Mouse (Mus musculus) right cerebral cortex, postnatal 36 days (tissue): ENCODE measurements around the gene Scaf8.
A peak's percentile ranks its signal among the peaks of the same experiment; 100 is the strongest.
"Not testable (repeated sequence)": the region's sequence is repeated elsewhere in the genome, so short reads cannot be mapped to it uniquely, and the experiment has no call there.

Experiments used
- DNase-seq, 2 experiments: peaks; one replicate each; pipeline ENCODE4 v3.0.0; 2022; ENCODE audit warnings: low spot score in 2 of 2, mixed read lengths in 1 of 2

Gene Scaf8

DNA sequence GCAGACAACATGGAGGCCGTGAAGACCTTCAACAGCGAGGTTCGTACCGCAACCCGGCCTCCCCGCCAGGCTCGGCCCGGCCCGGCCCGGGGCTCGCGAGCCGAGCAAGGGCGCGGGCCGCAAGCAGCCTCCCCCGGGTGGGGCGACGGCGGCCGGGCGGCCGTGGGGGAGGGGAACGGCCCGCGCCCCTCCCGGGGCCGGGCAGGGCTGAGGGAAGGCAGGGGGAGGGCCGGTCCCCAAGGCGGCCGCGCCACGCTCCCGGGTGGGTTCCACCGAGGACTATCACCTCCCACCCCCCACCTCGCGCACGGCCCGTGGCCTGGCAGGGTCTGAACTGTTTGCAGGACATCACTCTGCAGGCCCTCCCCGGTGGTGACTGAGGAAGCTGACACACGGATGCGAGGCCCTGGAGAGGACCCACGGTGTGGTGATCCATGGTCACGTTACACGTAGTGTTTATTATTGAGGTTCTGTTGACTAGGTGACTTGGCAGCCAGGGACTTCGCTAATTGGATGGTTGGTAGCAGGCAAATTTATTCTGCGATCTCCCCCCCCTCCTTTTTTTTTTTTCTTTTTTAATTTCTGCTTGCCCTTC lies 705 bp downstream of the Scaf8 start:
- peak; percentile 32 to 34 for DNase-seq

DNA sequence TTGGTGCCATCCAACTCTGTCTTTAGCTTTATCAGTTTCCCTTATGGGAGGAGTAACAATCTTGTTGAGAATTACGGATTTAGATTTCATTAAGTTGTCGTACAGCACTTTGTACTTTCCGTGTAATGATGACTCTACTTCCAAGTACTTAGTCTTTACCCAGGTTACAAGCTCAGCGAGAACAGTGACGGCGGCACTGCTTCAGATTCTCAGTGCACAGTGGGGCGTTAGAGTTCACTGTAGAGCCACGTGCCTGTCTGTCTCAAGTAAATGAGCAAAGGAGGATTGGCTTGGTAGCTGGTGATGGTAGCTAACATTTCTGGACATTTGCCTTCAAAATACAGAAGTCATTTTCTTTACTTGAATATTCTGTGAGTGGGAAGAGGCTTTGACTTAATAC lies 6.2 kb downstream of the Scaf8 start:
- not testable (repeated sequence) for DNase-seq

DNA sequence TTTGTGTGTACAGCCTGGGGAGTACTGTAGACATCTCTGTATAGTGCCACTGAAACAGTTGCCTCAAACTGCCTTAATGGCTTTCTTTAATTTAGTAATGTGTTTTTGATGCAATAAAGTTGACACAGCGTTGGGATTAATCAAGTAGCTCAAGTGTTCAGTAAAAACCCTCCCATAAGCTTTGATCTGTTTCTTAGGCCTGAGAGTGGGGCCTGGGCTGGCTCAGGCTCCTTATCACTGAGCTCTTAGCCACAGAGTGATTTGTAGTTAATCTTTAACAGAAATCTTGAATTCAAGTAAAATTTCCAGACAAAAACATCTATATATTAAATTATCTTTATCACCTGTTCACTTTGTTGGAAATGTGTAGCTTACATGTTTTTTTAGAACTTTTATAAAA lies 8.8 kb downstream of the Scaf8 start:
- DNase-seq: not testable (repeated sequence)

DNA sequence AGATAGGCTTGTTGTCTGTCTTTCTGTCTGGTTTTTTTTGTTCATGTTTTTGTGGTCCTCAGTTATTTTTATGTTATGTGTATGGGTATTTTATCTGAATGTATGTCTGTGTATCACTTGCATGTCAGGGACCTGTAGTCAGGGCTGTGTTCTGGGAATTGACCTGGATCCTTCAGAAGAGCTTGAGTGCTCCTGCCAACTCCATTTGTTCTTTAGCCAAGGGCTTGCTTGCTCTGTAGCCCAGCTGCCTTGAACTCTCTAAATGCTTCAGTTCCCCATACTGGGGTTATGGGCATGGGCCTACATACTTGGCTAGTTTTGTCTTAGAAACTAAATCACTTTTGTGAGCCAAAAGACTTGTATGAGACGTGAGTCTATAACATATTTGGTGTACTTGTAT lies 13.9 kb downstream of the Scaf8 start:
- DNase-seq: no peak

DNA sequence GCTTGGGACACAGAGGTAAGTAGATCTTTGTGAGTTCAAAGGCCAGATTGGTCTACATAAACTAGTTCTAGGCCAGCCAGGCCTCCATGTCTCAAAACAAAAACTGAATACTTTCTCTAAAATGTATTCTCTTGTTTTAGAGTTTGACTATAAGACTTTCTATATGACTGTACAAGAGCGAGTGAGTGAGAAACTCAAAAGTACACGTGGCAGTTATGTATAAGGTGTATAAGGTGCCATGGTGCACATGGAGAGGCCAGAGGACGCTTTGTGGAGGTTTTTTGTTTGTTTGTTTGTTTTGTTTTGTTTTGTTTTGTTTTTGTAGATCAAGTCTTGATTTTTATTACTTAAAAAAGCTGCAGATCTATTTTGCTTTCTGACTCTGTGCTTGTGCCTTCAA lies 15.0 kb downstream of the Scaf8 start:
- no peak for DNase-seq

DNA sequence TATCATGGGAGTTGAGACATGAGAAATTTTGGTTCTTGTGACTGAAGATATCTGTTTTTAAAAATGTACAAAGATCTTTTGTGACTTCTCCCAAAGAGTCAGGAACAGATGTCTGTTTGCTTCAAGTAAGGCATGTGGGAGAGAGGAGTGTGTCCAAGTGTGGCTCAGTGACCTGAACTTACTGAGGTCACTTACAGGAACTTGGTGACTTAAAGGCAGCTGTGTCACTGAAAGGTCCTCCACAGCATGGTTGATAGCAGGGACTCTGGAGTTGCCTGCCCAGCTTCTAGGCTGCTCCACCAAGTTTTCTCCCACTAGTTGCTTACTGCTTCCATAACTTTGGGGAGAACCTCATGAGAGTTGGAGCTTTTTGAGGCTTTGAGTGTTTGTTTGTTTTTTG lies 20.6 kb downstream of the Scaf8 start:
- DNase-seq: no peak

DNA sequence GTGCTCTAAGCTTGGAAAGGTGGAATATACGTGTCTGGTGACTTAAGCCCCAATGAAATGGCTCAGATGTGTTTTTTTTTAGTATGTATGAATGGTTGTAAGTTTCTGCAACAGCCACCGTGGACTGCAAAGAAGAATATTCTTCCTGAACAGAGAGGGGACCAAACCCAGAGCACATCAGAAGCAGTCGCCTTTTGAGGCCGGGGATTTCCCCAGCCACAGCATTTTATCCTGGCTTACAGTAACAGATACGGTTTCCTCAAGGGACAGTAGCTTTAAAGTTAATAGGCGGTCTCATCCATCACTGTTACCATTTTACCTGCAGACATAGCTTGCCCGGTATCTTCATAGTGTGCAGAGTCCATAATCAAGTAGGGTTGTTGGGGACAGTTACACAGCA lies 21.4 kb downstream of the Scaf8 start:
- DNase-seq: no peak

DNA sequence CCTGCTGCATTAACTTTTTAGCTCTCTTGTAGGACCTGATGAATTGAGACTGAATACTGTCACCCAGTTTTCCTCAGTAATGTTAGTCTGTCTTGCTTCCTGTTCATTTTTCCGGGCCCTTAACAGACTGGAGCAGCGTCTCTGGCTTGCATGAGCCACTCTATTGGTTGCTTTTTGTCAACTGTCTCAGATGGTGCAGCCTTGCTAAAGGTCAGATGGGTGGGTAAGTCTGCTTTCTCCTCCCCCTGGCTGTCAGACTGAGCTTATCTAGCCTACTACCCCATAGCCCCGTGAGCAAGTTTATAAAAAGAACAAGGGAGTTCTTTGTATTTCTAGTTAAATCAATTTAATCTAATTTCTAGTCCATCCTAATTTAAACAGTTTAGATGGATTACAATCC lies 23.6 kb downstream of the Scaf8 start:
- no peak for DNase-seq

DNA sequence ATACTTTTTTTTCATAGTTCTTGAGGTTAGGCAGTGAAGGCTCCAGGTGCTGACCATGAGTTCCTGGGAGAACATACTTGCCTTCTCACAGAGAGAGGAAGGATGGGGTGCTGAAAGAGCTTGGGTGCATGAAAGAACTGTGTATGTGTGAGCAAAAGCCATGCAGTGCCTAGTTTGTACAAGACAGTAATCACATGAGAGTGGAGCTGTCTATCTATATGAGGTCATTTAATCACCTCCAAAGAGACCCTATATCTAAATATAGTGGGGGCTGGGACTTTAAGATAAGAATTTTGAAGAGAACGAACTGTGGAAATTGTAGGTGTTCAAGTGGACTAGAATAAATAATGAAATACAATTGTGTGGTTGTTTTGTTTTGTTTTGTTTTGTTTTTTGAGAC lies 25.3 kb downstream of the Scaf8 start:
- DNase-seq: no peak

DNA sequence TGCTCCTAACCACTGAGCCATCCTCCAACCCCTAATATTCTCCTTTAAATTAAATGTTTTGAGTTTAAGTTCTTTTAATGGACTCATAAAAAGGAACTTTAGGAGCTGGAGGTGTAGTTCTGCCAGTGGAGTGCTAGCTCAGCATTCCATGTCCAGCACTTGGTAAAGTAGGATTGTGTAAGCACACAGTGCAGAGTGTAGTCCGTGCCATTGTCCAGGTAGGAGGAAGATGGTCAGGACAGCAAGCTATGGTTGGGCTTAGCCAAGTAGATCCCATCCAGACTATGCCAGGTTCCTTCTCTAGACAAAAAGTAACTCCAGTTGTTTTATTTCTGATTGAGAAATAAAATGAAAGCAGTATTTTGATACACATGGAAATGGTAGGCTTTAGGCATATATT lies 34.1 kb downstream of the Scaf8 start:
- no peak for DNase-seq

DNA sequence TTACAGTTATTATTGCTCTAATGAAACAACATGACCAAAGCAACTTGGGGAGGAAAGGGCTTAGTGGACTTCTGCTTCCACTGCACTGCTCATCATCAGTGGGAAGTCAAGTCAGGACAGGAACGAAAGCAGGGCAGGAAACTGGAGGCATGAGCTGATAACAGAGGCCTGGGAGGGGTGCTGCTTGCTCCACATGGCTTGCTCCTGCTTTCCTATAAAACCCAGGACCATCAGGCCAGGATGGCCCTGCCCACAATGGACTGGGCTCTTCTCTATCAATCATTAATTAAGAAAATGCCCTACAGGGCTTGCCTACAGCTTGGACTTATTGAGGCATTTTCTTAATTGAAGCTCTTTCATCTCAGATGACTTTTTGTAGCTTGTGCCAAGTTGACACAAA lies 34.8 kb downstream of the Scaf8 start:
- DNase-seq: no peak

DNA sequence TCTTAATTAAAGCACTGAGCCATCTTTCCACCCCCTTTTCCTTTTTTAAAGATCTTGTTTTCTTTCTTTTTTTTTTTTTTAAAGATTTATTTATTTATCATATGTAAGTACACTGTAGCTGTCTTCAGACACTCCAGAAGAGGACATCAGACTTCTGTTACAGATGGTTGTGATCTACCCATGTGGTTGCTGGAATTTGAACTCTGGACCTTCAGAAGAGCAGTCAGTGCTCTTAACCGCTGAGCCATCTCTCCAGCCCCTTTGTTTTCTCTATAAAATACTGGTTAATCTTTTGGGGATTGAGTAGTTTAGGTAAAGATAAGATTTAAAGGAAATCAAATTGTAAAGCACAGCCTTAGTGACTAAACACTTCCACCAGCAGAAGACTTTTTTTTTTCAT lies 35.9 kb downstream of the Scaf8 start:
- DNase-seq: not testable (repeated sequence)

DNA sequence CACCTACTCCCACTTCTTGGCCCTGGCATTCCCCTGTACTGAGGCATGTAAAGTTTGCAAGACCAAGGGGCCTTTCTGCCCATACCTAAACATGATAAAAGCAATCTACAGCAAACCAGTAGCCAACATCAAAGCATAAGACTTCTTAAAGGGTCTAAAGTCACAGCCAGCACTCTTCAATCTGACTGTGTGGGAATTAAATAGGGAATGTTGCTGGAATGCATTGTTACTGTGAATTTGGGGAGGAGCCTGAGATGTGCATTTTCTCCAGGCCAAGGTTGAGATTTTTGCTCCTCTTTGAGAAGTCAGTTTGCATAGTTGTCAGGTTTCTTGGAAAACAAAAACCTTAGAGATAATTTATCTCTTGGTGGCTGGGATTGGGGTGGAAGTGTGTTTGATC lies 36.4 kb downstream of the Scaf8 start:
- no peak for DNase-seq

DNA sequence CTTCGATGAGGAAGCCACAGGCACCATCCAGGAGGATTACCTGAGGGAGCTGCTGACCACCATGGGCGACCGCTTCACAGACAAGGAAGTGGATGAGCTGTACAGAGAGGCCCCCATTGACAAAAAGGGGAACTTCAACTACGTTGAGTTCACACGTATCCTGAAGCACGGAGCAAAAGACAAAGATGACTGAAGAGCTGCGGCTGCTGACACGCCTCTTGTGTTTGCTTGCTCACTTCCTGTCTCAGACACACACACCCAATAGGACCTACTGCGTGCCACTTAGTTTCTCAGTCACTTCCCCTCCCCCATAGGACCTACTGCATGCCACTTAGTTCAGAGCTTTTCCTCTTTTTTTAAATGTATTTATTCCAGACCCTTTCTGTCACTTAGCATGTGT lies 41.4 kb downstream of the Scaf8 start:
- not testable (repeated sequence) for DNase-seq

DNA sequence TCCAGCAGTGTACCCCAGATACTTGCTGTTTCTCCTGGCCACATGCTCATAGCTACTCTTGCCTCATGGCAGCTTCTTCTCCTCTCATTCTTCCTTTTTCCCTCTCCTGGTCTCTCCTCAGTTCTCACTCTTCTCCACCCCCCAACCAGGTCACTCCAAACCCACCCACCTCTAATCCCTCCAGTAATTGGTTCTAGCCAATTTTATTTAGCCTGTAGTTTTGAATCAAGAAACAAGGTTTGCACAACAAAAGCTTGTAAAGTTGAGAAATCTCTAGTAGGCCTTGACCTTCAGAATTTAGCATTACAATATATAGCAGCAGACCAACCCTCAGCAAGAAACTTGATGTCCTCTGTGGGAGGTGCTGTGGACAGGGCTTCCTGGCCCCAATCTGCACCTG lies 42.2 kb downstream of the Scaf8 start:
- no peak for DNase-seq

DNA sequence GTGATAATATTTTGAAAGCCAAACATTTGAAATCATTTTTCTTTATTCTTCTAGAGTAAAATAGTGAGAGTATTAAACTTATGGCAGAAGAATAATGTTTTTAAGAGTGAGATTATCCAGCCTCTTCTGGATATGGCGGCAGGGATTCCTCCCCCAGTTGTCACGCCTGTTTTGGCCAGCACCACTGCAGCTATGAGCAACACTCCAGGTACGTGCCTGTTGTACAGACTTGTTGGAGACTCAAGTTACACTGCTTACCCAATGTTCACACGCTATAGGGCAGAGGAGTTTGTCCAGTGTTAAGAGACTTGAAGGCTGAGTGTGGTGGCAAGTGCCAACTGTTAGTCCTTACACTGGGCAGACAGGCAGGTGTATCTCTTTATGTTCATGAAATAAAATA lies 48.1 kb downstream of the Scaf8 start:
- no peak for DNase-seq

DNA sequence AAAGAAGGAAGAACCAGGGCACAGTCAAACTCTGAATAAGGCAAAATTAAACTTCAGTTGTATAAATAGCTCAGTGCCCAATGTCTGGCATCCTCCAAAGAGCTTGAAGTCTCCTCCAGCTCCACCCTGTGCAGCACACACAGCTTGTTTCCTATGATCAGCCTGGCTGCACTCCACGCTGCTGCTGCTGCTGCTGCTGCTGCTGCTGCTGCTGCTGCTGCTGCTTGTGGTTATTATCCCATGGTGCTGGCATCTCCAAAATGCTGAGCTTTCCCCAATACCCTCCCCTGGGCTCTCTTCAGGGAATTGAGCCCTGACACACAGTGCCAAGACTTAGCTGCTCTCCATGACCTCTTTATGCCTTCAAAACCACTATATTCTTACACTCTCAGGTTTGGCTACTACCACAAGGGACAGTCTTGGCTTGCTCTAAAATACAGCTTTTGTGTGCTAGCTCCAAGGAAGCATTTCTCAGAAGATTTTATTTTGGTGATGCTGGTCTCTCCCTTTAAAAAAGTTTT lies 65.7 kb downstream of the Scaf8 start:
- DNase-seq: not testable (repeated sequence)

DNA sequence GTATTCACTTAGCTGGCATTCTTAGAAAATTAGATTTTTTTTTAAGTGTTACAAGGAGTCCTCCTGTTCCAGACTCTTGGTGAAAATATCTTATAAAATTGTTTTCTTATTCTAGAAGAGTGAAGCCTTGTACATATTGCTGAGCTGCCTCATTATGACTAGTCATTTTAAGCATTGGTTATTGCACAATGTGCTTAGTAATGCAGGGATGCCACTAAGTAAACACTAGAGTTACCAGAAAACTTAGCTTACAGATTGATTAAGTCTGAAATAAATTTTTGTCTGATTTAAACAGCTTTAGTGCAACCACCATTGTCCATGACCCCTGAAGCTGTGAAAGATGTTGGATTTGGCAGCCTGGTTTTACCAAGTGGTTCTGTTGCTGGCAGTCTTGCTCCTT lies 80.7 kb downstream of the Scaf8 start:
- not testable (repeated sequence) for DNase-seq

DNA sequence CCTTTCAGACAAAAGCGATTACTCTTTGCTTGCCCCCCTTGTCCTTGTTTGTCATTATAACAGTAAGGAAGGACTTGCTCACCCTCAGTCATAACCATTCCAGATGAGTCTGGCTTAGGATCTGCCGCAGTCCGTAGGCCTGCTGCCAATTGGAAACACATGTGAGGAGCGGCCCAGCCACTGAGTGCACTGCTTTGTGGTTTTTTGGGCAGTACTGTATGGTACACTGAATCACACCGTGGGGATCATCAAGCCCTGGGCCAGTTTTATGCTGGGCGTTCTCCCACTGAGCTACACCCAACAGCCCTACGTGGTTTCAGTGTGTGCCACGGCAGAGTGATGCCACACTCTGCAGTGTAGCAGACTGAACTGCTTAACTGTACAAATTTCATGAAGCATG lies 85.6 kb downstream of the Scaf8 start:
- no peak for DNase-seq

DNA sequence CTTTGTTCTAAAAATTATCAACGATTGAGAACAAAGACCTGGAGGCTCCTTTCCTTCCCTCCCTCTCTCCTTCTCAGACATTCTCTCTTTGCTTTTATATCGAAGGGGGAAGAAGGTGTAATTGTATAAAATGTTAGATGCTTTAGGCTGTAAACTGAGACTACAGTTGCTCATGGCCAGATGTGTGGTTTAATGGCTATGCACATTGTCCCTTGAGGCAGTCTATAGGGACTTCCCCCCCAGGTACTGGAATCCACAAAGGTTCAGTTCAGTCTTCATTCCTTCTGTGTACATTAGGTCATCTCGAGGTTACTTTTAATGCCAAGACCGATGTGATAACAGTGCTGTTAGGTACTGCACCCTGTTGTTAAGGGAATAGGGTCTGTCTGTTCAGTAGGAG lies 89.1 kb downstream of the Scaf8 start:
- no peak for DNase-seq

DNA sequence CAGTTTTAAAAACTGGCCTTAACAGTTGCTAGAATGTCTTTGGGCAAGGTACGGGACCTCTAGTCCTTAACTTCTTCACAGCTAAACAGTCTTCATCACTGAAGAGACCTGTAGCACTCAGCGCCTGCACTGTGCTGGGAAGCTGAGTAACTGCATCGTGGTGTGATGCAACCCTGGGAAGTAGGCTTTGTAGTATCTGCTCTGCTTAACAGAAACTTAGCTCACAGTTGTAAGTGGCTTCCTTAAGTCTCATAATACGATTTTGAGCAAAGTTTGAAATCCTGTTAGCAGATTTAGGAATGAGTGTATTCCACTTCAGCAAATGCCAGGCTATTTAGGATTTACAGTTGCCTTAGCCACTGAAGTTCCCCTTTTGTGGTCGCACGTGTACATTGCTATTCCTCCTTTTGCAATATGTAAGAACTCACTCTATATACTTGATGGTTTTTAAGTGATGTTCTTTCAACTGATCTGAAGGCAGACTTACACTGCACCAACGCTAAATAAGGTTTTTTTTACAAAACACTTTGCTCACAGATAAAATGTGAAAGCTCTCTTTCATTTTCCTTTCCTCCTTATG lies 90.1 kb downstream of the Scaf8 start:
- no peak for DNase-seq

DNA sequence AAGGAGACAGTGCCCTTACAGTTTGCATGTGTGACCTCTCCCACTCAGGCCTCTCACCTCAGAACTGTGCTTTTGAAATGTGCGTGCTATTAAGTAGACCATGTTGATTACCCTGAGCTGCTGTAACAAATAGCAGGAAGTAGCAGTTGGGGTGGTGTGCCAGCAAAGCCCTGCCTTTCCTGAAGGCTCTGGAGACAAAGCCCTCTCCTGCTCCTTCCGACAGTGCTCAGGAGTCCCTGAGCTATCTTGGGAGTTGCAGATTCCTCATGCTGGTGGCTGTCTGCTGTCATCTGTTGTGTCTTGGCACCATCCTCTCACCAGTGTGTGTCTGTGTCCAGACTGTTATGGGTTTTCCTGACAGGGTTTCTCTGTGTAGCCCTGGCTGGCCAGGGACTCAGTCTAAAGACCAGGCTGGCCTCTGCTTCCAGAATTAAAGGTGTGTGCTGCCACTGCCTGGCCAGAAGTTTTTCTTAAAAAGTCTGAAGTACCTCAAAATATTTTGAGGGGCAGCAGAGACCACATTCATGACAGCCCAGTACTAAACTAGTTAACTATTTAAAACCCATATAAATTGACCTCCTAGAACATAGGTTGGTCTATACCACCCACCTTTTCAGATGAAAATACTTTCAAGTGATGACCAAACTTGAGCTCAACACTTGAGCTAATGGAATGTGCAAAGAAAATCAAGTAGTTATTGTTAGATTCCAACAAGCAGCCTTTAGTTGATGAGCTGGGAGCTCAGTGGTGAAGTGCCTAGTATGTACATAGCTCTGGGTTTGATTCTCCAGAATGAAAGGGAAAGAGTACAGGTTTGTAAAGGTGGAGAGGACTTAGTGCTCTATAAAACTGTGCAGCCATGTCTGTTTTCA lies 92.0 kb downstream of the Scaf8 start:
- DNase-seq: no peak
